Mouse (Mus musculus) bone marrow macrophage, adult 2 months (primary cell): ENCODE data around the gene Mmrn1. TPM values are rescaled to one million over a fixed set of nuclear protein-coding genes. Genes with fewer than 3 reads are reported as not detected.

ENCODE experiments used
- H3K27ac ChIP-seq: 2 replicates; pipeline ENCODE4 v1.5.1; 2012; ENCODE audit warnings: low read depth, low read length; ENCODE audit not compliant: insufficient read depth
- H3K4me1 ChIP-seq: 2 replicates; pipeline ENCODE4 v1.6.1; 2012; ENCODE audit warnings: low read length; ENCODE audit not compliant: control insufficient read depth, insufficient read depth
- H3K4me3 ChIP-seq: 2 replicates; pipeline ENCODE4 v1.5.1; 2012; ENCODE audit warnings: mild to moderate bottlenecking, low read length, moderate library complexity; ENCODE audit not compliant: insufficient read depth
- CTCF ChIP-seq: IDR thresholded peaks from 2 replicates; pipeline ENCODE4 v1.5.1; 2012; ENCODE audit warnings: low read depth, mild to moderate bottlenecking, low read length, moderate library complexity
- POLR2A ChIP-seq: IDR thresholded peaks from 2 replicates; pipeline ENCODE4 v1.6.1; 2012; ENCODE audit warnings: mild to moderate bottlenecking, low read depth, low read length, borderline replicate concordance
- polyA plus RNA-seq: library from polyadenylated mRNA; stranded (reverse); fragments of >200 nt; gene quantifications from 2 replicates; pipeline ENCODE4 v1.2.4, GENCODE M21; 2012; ENCODE audit not compliant: missing spikeins, insufficient read depth, insufficient read length

The Mmrn1 gene
- polyA plus RNA-seq, 1 experiment, result not detected

DNA sequence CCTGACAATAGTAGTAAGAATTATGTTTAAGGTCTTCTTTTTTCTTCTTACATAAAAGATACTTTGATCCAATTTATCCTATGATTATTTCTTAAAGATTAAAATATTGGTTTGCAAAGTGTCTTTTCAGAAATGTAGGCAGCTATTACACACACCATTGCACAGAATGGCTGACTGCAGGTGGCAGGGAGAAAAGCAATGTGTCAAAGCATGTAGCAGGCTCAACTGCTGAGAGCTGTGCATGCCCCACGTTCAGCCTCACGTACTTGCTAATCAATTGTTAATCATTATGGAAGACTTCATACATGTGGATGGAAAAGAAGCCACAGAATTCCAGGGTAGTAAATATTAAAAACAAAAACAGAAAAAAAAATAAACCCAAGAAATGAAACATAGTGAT lies 37.1 kb downstream of the Mmrn1 start:
- H3K27ac ChIP-seq, result no peak overlapping the region
- H3K4me1 ChIP-seq, result no peaks in the 10 kb centered on the region
- TF ChIP-seq POLR2A (no peak), CTCF (no peak)
- H3K4me3 ChIP-seq, result no peak overlapping the region

DNA sequence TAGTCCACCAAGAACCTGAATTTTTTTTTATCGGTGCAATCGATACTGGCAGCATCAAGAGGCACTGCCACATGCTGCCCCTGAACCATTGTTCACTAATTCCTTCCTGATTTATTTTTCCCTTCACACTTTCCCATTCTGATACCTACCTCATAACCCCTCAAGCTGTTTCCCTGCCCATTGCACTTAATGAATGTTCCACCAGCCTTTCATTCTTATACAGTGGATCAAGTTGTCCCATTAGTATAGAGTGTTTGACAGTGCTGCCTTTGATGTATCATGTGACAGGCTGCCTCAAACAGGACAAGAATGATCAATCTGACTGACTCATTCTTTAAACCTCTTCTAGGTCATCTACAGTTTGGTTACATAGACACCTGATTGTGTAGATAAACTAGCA lies 37.9 kb downstream of the Mmrn1 start:
- no peak overlapping the region for H3K27ac ChIP-seq
- no peaks in the 10 kb centered on the region for H3K4me1 ChIP-seq
- no peak for TF ChIP-seq CTCF
- TF ChIP-seq POLR2A, result no peak
- H3K4me3 ChIP-seq, result no peak overlapping the region

DNA sequence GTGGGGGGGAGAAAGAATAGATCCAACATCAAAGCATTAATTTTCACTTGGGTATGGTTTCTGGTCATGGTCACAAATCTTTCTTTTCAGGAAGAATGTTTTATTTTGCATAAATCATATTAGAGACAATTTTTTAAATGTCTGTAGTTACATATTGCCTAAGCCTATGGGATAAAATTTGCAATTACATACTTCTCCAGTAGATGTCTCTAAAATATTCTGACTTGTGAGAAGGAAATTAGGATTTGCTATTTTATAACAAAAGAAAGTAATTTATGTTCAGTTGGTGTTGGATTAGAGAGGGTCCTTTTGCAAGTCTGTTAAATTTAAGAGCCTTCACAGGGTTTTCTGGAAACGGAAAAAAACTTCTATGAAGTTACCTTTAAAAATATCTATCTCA lies 39.0 kb downstream of the Mmrn1 start:
- TF ChIP-seq CTCF, result no peak
- TF ChIP-seq POLR2A, result no peak
- Histone ChIP-seq H3K27ac (no peak overlapping the region), H3K4me1 (no peaks in the 10 kb centered on the region), H3K4me3 (no peak overlapping the region)

DNA sequence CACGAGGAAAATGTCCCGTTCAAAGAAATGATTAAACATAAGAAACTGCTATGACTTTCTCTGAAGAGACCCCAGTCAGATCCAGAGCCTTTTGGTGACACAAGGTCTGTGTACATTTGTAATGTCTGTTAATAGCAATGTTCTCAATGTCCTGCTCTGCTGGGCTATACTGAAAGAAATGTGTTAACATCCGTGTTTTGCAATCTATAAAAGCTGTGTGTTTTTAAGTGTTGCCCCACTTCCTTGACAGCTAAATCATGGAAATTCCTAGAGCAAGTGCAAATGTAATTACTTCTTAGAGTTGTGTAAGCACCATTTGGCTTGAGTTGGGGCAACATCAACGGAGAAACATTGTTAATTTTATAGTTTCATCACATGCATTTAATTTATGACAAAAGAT lies 42.2 kb downstream of the Mmrn1 start:
- Histone ChIP-seq H3K27ac (no peak overlapping the region), H3K4me3 (no peak overlapping the region), H3K4me1 (no peaks in the 10 kb centered on the region)
- TF ChIP-seq POLR2A, result no peak
- TF ChIP-seq CTCF, result no peak

DNA sequence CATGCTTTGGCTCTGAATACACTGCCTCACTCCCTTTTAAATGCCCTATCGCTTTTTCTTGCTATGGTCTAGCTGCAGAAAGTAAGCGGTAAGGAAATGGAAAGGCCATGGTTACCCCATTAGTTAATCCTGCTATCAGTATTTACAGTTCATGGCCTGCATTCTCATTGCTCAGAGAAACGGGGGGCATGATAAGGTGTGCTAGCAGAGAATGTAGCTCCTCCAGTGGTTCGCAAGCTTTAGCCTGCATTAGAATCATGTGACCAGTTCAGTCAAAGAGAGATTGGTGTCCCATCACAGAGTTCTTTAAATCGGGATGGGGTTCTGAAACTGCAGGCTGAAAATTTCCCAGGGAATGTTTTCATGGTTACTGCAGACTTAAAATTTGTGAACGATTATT lies 44.6 kb downstream of the Mmrn1 start:
- Histone ChIP-seq H3K4me3 (no peak overlapping the region), H3K27ac (no peak overlapping the region), H3K4me1 (no peaks in the 10 kb centered on the region)
- TF ChIP-seq POLR2A (no peak), CTCF (no peak)

DNA sequence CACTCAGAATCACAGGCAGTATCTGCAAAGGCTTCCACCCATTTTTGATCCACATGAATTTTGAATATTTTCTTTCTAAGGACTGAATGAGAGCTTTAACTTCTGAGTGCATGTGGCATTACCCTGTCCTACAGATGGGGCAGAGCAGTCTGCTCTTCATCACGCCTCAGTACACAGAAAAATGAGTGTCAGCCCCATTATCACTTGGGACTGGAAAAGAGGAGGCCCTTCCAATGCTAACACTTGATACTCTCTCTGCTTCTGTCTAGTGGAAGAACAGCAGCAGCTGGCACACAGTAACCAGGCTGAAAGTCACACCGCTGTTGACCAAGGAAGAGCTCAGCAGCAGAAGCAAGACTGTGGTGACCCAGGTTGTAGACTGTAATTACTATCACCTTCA lies 46.0 kb downstream of the Mmrn1 start:
- TF ChIP-seq CTCF (no peak), POLR2A (no peak)
- no peak overlapping the region for H3K27ac ChIP-seq
- no peaks in the 10 kb centered on the region for H3K4me1 ChIP-seq
- no peak overlapping the region for H3K4me3 ChIP-seq

DNA sequence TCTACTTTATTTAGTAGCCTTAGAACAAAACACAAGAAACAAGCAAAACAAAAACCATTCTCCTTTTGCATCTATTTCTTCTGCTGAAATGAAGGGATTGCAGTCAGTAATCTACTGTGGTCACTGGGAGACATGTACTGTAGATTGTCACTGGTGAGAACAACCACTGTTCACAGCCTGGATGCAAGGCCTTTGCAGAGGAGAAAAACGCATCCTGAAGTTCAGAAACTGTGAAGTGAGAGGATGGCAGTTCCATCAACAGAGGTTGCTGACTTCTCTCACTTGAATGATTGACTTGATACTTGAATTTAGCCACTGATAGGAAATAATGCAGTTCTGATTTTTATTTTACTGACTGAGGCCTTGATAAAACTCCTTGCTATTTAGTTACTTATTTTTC lies 53.8 kb downstream of the Mmrn1 start:
- Histone ChIP-seq H3K4me1 (no peaks in the 10 kb centered on the region), H3K27ac (no peak overlapping the region), H3K4me3 (no peak overlapping the region)
- TF ChIP-seq POLR2A, result no peak
- TF ChIP-seq CTCF, result no peak

DNA sequence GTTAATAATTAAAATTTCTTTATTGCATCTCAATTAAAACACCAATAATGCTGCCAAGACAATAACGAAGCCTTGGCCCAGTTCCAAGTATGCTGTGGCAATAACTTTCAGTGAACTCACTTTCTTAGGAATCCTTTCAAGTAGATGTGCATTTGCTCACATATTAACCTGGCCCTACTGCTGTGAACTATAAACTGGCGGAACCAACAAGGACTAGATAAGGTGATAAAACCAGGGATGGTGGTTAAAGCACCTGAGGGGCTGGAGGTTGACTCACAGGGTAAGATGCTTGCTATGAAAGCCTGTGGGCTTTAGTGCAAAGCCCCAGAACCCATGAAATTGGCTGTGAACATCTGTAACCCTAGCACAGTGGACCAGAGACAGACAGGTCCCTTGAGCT lies 54.3 kb downstream of the Mmrn1 start:
- Histone ChIP-seq H3K27ac (no peak overlapping the region), H3K4me3 (no peak overlapping the region), H3K4me1 (no peaks in the 10 kb centered on the region)
- TF ChIP-seq CTCF, result no peak
- TF ChIP-seq POLR2A, result no peak

DNA sequence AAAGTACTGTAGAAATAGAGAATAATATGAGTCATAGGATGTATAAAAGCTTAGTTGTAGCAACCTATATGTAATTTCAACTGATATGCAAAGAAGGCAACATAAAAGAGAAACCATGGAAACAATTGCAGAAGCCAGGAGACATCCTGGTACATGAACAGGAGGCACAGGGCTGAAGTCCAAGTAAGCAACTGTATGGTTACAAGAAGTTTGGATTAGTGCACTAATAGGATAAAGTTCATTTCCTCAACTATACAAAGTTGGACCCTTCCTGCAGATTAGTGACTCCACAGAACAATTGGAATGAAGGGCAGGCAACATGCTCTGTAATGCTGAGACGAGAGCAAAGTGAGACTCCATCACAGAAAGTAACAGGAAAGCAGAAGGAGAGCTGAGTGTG lies 59.6 kb downstream of the Mmrn1 start:
- no peaks in the 10 kb centered on the region for H3K4me1 ChIP-seq
- H3K4me3 ChIP-seq, result no peak overlapping the region
- no peak for TF ChIP-seq CTCF
- TF ChIP-seq POLR2A, result no peak
- H3K27ac ChIP-seq, result no peak overlapping the region

DNA sequence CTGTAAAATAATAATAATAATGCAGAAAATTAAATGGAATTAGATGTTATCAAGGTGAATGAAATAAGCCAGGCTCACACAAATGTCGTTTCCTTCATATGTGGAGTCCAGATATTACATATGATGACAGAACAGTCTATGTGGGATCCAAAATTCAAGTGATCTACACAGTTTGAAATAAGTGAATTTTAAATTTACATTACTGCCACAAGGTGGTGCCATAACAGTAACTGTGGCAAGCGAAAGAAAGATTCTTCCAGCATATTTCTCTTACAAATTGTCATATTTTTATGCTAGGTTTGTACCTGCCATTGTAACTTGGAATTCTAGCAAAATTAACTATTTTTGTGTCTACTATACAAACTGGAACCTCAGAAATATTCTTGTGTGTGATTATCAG lies 61.1 kb downstream of the Mmrn1 start:
- TF ChIP-seq POLR2A (no peak), CTCF (no peak)
- no peak overlapping the region for H3K27ac ChIP-seq
- no peak overlapping the region for H3K4me3 ChIP-seq
- H3K4me1 ChIP-seq, result no peaks in the 10 kb centered on the region

DNA sequence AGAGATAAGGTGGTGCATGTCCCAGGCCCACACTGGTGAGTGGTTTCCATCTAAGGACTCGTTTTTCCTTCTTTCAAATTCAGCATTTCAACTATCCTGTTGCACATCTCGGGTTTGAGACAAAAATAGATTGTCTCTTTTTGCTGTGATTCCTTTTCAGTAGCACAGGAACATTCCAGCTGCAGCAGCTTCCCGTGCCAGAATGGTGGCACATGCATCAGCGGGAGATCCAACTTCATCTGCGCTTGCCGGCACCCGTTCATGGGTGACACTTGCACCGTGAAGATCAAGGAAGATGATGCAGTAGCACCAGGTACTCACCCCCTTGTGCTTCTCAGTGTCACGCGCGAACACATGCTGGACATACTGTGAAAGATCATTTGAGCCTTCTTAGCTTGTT lies 62.1 kb downstream of the Mmrn1 start:
- no peak overlapping the region for H3K4me3 ChIP-seq
- TF ChIP-seq CTCF, result no peak
- no peak for TF ChIP-seq POLR2A
- no peaks in the 10 kb centered on the region for H3K4me1 ChIP-seq
- no peak overlapping the region for H3K27ac ChIP-seq

DNA sequence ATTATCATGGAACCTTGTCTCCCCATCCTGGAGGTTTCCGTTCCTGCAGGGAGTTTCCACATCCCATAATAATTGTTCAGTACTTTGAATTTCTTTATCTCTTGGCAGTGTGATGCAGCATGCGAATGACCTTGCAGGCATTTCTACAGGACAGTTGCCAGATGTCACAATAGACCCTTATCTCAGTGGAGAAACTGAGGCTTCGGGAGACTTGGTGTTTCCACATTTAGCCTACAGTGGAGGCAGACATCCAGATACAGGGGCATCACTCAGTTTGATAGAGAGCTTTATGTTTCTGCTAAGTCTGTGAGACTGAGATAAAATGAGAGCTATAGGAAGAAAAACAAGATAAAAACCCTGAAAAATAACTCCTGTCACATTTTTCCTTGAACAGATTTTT lies 63.0 kb downstream of the Mmrn1 start:
- Histone ChIP-seq H3K4me3 (no peak overlapping the region), H3K27ac (no peak overlapping the region), H3K4me1 (no peaks in the 10 kb centered on the region)
- TF ChIP-seq CTCF (no peak), POLR2A (no peak)

DNA sequence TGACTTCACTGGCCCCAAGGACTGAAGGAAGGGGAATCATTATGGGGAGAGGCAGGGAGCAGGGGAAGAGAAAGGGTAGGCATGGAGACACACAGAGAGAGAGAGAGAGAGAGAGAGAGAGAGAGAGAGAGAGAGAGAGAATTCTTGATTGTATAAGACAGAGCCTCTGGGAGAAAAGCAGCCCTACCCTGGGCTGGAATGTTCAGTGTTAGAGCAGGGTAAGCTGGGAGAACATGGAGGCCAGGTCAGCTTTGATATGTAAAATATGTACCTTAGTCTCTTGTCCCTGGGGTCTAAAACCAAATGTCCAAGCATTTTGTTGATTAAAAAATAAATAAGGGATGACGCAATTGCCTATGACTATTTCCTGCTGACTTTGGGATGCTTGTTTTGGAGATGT lies 67.6 kb downstream of the Mmrn1 start:
- Histone ChIP-seq H3K4me1 (no peaks in the 10 kb centered on the region), H3K27ac (no peak overlapping the region), H3K4me3 (no peak overlapping the region)
- no peak for TF ChIP-seq POLR2A
- no peak for TF ChIP-seq CTCF
